Mouse (Mus musculus) heart, embryonic 14.5 days (tissue): ENCODE measurements around the gene Txndc8. TPM values are rescaled to one million over a fixed set of nuclear protein-coding genes. Genes with fewer than 3 reads are reported as not detected.

ENCODE experiments used
- ATAC-seq: fragments of 200-750 bp; cut with Nextera tagmentation; 2 replicates; pipeline ENCODE4 v1.8.0; 2017; ENCODE audit warnings: low read depth, moderate TSS enrichment; ENCODE audit not compliant: insufficient number of reproducible peaks, insufficient read depth, low FRiP score
- H3K27ac ChIP-seq, 2 experiments: fragments of 200-500 bp in 1 of 2; fragments of 300-500 bp in 1 of 2; sonication (generic) in 1 of 2; replicated peaks in 1 of 2; 2 replicates each; pipeline ENCODE4 v1.5.1; 2012 to 2014; ENCODE audit warnings: low read depth in 2 of 2, low read length in 2 of 2, control low read depth in 1 of 2, mild to moderate bottlenecking in 1 of 2, mixed read lengths in 1 of 2; ENCODE audit not compliant: control insufficient read depth in 1 of 2, insufficient read depth in 1 of 2
- H3K27me3 ChIP-seq: fragments of 300-500 bp; sonication (generic); 2 replicates; pipeline ENCODE4 v1.6.1; 2014; ENCODE audit warnings: mild to moderate bottlenecking, low read length, control low read depth; ENCODE audit not compliant: control insufficient read depth, insufficient read depth
- H3K36me3 ChIP-seq: fragments of 300-500 bp; sonication (generic); 2 replicates; pipeline ENCODE4 v1.6.1; 2014; ENCODE audit warnings: mild to moderate bottlenecking, control low read depth, low read length, mixed read lengths; ENCODE audit not compliant: control insufficient read depth, insufficient read depth
- H3K4me1 ChIP-seq, 2 experiments: fragments of 200-500 bp in 1 of 2; fragments of 300-500 bp in 1 of 2; sonication (generic) in 1 of 2; 2 replicates each; pipeline ENCODE4 v1.6.1; 2012 to 2014; ENCODE audit warnings: low read length in 2 of 2, control low read depth in 1 of 2, mixed read lengths in 1 of 2; ENCODE audit not compliant: control insufficient read depth in 2 of 2, insufficient read depth in 2 of 2
- H3K4me2 ChIP-seq: fragments of 300-500 bp; sonication (generic); 2 replicates; pipeline ENCODE4 v1.6.1; 2014; ENCODE audit warnings: mild to moderate bottlenecking, low read length
- H3K4me3 ChIP-seq, 2 experiments: fragments of 200-500 bp in 1 of 2; fragments of 300-500 bp in 1 of 2; sonication (generic) in 1 of 2; 2 replicates each; pipeline ENCODE4 v1.5.1; 2012 to 2014; ENCODE audit warnings: low read length in 2 of 2, mild to moderate bottlenecking in 2 of 2, control low read depth in 1 of 2, low read depth in 1 of 2, moderate library complexity in 1 of 2; ENCODE audit not compliant: control insufficient read depth in 1 of 2, insufficient read depth in 1 of 2
- H3K9ac ChIP-seq: fragments of 300-500 bp; sonication (generic); 2 replicates; pipeline ENCODE4 v1.6.1; 2014; ENCODE audit warnings: mild to moderate bottlenecking, low read length
- H3K9me3 ChIP-seq: fragments of 300-500 bp; sonication (generic); 2 replicates; pipeline ENCODE4 v1.6.1; 2016; ENCODE audit warnings: low read length, control low read depth; ENCODE audit not compliant: control insufficient read depth
- WGBS: fragments of 180-500 bp; shearing (Covaris S2); extraction: QIAGEN DNeasy Blood & Tissue Kit; methylation state at CpG from one replicate; pipeline ENCODE4 v1.1.7; 2014; 5-methylcytosine and 5-hydroxymethylcytosine counted together
- polyA plus RNA-seq: library from polyadenylated mRNA; unstranded; fragments of >200 nt; fragmentation: Nextera tagmentation; extraction: Ambion mirVana; gene quantifications from 2 replicates; pipeline ENCODE4 v1.2.1, GENCODE M21; 2014

Txndc8 gene
- polyA plus RNA-seq, 1 experiment from 2014 or later = not detected

DNA sequence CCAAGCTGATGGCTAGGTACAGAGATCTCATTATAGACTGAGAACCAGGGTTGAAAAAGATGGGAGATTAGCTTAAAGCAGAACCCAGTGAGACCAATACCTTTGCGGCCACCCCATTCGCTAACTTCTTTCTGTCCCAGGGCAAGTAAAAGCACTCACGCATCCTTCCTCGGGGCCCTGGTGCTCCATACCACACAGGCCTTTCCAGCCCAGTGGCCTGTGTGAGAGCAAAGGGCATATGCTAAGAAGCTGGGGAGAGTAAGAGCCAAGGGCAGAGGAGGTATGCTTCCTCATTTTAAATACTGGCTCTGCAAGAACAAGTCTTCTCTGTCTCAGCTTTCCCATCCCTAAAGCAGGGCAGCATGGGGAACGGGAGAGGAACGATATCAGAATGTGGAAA lies 59.1 kb downstream of the Txndc8 start:
- H3K27ac ChIP-seq = no peak overlapping the region
- ATAC-seq = no peak
- no peak overlapping the region for H3K9ac ChIP-seq
- H3K36me3 ChIP-seq = peaks cover 69% of the 10 kb centered on the region
- no peaks in the 10 kb centered on the region for H3K27me3 ChIP-seq
- WGBS = 87% methylated on average over 6 of the region's 6 CpGs
- 0 out of 2 replicates have a peak, but pooled peaks cover 4% of the 10 kb centered on the region for H3K9me3 ChIP-seq
- H3K4me3 ChIP-seq = no peak overlapping the region
- H3K4me2 ChIP-seq = no peak overlapping the region
- H3K4me1 ChIP-seq = peaks cover 3 to 5% of the 10 kb centered on the region in 2 experiments; a peak in 3 of 4 replicates

DNA sequence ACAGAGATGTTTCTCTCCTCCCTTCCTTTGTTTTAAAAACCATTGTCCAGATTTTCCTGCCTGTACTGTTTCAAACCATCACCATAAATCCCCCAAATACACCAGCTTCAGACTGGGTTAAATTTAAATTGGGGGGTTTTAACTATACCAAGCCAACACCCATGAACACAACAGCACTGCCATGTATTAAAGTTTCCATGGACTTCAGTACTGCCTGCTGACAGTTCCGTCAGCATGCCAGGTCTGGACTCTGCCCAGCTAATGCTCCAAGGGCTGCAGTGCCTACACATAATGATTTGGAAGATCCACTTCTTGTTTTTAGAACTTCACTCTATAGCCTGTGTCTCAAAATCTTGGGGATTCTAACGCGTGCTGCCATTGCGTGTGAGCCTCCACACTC lies 61.4 kb downstream of the Txndc8 start:
- no peak for ATAC-seq
- no peak overlapping the region for H3K27ac ChIP-seq

DNA sequence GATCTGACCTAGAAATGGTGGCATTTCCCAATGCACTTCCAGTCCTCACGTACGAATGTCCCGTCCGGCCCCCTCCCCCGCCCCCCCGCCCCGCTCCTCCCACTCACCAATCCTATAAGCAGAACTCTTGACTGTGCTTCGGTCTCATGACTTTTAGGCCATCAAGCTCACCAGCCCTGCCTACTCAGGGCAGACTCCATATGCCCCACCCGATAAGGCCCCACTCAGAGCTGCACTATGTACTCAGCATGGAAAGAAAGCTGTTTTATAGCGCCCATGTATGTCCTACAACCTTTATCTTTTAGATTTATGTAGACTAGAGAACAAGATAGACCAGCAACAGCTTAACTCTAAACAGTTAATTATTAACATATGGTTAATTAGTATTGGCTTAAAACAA lies 61.9 kb downstream of the Txndc8 start:
- no peak overlapping the region for H3K4me3 ChIP-seq
- H3K4me2 ChIP-seq = no peak overlapping the region
- H3K27ac ChIP-seq = no peak overlapping the region
- H3K36me3 ChIP-seq = peaks cover 95% of the 10 kb centered on the region
- H3K4me1 ChIP-seq = no peaks in the 10 kb centered on the region
- WGBS = 80% methylated on average over 10 of the region's 10 CpGs
- H3K27me3 ChIP-seq = no peaks in the 10 kb centered on the region
- no peak overlapping the region for H3K9ac ChIP-seq
- H3K9me3 ChIP-seq = 0 out of 2 replicates have a peak, but pooled peaks cover 4% of the 10 kb centered on the region
- no peak for ATAC-seq

More for the DNA sequence above, 61.4 kb downstream of the Txndc8 start:
- Histone ChIP-seq H3K4me1 (no peaks in the 10 kb centered on the region), H3K4me2 (no peak overlapping the region), H3K4me3 (no peak overlapping the region), H3K9ac (no peak overlapping the region), H3K27me3 (no peaks in the 10 kb centered on the region), H3K36me3 (peaks cover 93% of the 10 kb centered on the region), H3K9me3 (0 out of 2 replicates have a peak, but pooled peaks cover 4% of the 10 kb centered on the region)
- 96% methylated on average over 4 of the region's 4 CpGs for WGBS

DNA sequence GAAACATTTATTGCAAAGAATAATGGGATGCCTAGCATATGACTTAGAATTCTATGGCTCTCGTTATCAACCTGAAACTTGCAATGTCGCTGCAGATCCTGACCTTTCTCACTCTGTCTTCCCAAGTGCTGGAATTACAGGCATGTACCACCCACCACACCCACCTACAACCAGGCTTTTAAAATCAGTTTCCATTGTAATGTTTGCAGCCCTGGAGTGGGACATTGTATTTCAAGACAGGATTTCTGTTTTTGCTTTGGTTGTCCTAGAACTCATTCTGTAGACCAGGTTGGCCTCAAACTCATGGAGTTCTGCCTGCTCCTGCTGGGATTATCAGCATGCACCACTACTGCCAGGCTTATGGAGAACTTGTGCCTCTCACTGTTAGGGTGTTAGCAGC lies 66.0 kb downstream of the Txndc8 start:
- ATAC-seq = no peak
- Histone ChIP-seq H3K4me2 (no peak overlapping the region), H3K9me3 (no peaks in the 10 kb centered on the region), H3K27me3 (no peaks in the 10 kb centered on the region), H3K4me1 (no peaks in the 10 kb centered on the region), H3K9ac (no peak overlapping the region), H3K27ac (no peak overlapping the region), H3K36me3 (peaks cover 55% of the 10 kb centered on the region), H3K4me3 (no peak overlapping the region)
- 82% methylated on average over 2 of the region's 2 CpGs for WGBS

DNA sequence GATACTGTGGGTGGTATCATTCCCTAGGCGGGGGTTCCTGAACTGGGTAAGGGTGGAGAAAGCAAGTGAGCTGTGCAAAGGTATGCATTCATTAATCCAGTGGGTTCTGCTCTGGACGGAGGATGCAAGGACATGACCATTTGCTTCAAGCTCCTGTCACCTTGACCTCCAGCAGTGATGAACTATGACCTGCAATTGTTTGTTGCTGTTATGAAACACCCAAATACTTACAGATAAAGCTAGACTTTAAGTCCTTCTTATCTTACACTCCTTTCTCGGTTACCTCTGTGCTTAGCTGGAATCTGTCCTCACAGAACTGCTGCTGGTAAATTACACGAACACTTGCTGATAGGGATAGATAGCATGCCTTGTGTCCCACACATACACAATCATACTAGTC lies 68.3 kb downstream of the Txndc8 start:
- Histone ChIP-seq H3K9me3 (no peaks in the 10 kb centered on the region), H3K4me2 (no peak overlapping the region), H3K9ac (no peak overlapping the region), H3K4me1 (no peaks in the 10 kb centered on the region), H3K27ac (no peak overlapping the region), H3K27me3 (no peaks in the 10 kb centered on the region), H3K36me3 (peaks cover 34% of the 10 kb centered on the region), H3K4me3 (no peak overlapping the region)
- no peak for ATAC-seq
- WGBS = 55% methylated on average over 4 of the region's 4 CpGs

DNA sequence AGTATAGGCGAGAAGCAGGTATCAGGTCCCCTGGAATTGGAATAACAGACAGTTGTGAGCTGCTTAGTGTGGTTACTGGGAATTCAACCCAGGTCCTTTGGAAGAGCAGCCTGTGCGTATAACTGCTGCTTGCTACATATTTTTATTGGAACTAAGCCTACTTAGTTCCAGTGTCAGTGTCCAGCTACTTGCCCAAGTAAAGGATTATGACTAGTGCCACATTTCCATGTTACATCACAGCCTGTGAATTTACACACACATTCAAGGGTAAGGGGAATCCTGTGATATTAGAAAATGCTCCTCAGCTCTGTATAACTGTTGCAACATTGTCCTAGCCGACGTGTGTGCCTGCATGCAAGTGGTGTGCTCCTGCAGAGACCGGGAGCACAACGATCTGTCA lies 71.6 kb downstream of the Txndc8 start:
- WGBS = 82% methylated on average over 6 of the region's 6 CpGs
- no peak overlapping the region for H3K9ac ChIP-seq
- H3K36me3 ChIP-seq = peaks cover under 1% of the 10 kb centered on the region; the same call in 1 of the 2 replicates
- H3K4me1 ChIP-seq = no peaks in the 10 kb centered on the region
- no peaks in the 10 kb centered on the region for H3K9me3 ChIP-seq
- no peak overlapping the region for H3K4me3 ChIP-seq
- H3K4me2 ChIP-seq = no peak overlapping the region
- no peak for ATAC-seq
- H3K27ac ChIP-seq = no peak overlapping the region
- H3K27me3 ChIP-seq = no peaks in the 10 kb centered on the region

DNA sequence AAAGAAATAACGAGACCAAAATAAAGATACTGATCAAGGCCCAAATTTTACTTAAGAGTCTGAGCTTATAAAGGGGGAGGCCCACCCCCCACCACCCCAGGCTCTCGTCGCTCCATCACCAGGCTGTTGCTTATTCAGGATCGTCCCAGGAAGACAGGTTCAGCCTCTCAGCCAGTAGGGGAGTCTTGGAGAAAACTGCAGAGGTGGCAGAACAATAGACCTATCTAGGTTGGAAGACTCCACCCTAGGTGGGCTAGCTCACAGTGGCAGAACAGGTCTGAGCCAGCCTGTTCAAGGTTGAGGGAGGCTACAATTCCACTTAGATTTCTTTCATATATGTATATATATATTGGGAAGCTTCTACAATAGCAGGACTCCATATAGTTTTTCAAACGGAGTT lies 74.7 kb downstream of the Txndc8 start:
- H3K4me3 ChIP-seq = no peak overlapping the region
- no peak overlapping the region for H3K9ac ChIP-seq
- no peaks in the 10 kb centered on the region for H3K4me1 ChIP-seq
- H3K4me2 ChIP-seq = no peak overlapping the region
- 65% methylated on average over 5 of the region's 5 CpGs for WGBS
- H3K27me3 ChIP-seq = no peaks in the 10 kb centered on the region
- H3K27ac ChIP-seq = no peak overlapping the region
- H3K36me3 ChIP-seq = no peaks in the 10 kb centered on the region
- H3K9me3 ChIP-seq = no peaks in the 10 kb centered on the region
- no peak for ATAC-seq
